Mouse (Mus musculus) kidney, adult 2 months (tissue): ENCODE measurements around the gene Ccl8. TPM values are rescaled to one million over a fixed set of nuclear protein-coding genes. Genes with fewer than 3 reads are reported as not detected.

ENCODE experiments used
- DNase-seq: peaks from one replicate; pipeline ENCODE4 v3.0.0; 2021
- H3K27ac ChIP-seq: fragments of 200-500 bp; 2 replicates; pipeline ENCODE4 v1.5.1; 2012; ENCODE audit warnings: low read depth, low read length, control low read depth, inconsistent platforms; ENCODE audit not compliant: insufficient read depth
- H3K27me3 ChIP-seq: fragments of 200-500 bp; replicated peaks from 2 replicates; pipeline ENCODE4 v1.6.1; 2012; ENCODE audit warnings: mild to moderate bottlenecking, moderate library complexity, low read length, inconsistent platforms; ENCODE audit not compliant: control insufficient read depth, insufficient read depth
- H3K36me3 ChIP-seq: fragments of 200-500 bp; 2 replicates; pipeline ENCODE4 v1.6.1; 2012; ENCODE audit warnings: mild to moderate bottlenecking, moderate library complexity, low read length, inconsistent platforms; ENCODE audit not compliant: control insufficient read depth, insufficient read depth
- H3K4me1 ChIP-seq: fragments of 200-500 bp; 2 replicates; pipeline ENCODE4 v1.6.1; 2011; ENCODE audit warnings: low read length; ENCODE audit not compliant: control insufficient read depth, insufficient read depth
- H3K4me3 ChIP-seq: fragments of 200-500 bp; 2 replicates; pipeline ENCODE4 v1.5.1; 2011; ENCODE audit warnings: mild to moderate bottlenecking, low read depth, low read length, control low read depth; ENCODE audit not compliant: insufficient read depth
- CTCF ChIP-seq: fragments of 200-500 bp; conservative IDR thresholded peaks from 2 replicates; pipeline ENCODE4 v1.5.1; 2011; ENCODE audit warnings: low read depth, mild to moderate bottlenecking, control low read depth, low read length, moderate library complexity, mixed read lengths; ENCODE audit not compliant: insufficient read depth, insufficient read length
- POLR2A ChIP-seq: fragments of 200-500 bp; IDR thresholded peaks from one replicate; pipeline ENCODE4 v1.6.1; 2011; ENCODE audit warnings: low read depth, low read length, control low read depth
- whole genome bisulfite sequencing: fragments of 180-500 bp; shearing (Covaris S2); methylation state at CpG from one replicate; pipeline ENCODE4 v1.1.7; 2018; 5-methylcytosine and 5-hydroxymethylcytosine counted together
- polyA plus RNA-seq: library from polyadenylated mRNA; depleted of rRNA; stranded (reverse); fragments of >200 nt; gene quantifications from 2 replicates; pipeline ENCODE4 v1.2.3, GENCODE M21; 2012

Ccl8 gene
- polyA plus RNA-seq, 1 experiment = 6.7 TPM

GRCm38 (mm10) chr11:82078136-82078730 lies 36.8 kb upstream of the Ccl8 start:
- no peak for DNase-seq
- no peaks in the 10 kb centered on the region for H3K36me3 ChIP-seq
- no peaks in the 10 kb centered on the region for H3K27me3 ChIP-seq
- H3K27ac ChIP-seq = no peak overlapping the region
- TF ChIP-seq POLR2A (no peak), CTCF (no peak)
- no peak overlapping the region for H3K4me3 ChIP-seq
- no peaks in the 10 kb centered on the region for H3K4me1 ChIP-seq

GRCm38 (mm10) chr11:82080865-82081264 lies 34.1 kb upstream of the Ccl8 start:
- no peaks in the 10 kb centered on the region for H3K36me3 ChIP-seq
- no peaks in the 10 kb centered on the region for H3K4me1 ChIP-seq
- H3K4me3 ChIP-seq = no peak overlapping the region
- DNase-seq = no peak
- no peak for TF ChIP-seq CTCF
- no peak for TF ChIP-seq POLR2A
- H3K27ac ChIP-seq = no peak overlapping the region
- no peaks in the 10 kb centered on the region for H3K27me3 ChIP-seq
- 74% methylated on average over 3 of the region's 3 CpGs for WGBS

- no peak for DNase-seq
- TF ChIP-seq POLR2A (no peak), CTCF (no peak)
- WGBS = 92% methylated on average over 3 of the region's 3 CpGs
- Histone ChIP-seq H3K27ac (no peak overlapping the region), H3K27me3 (no peaks in the 10 kb centered on the region), H3K36me3 (no peaks in the 10 kb centered on the region), H3K4me1 (no peaks in the 10 kb centered on the region), H3K4me3 (no peak overlapping the region)
Observed at GRCm38 (mm10) chr11:82084360-82084759, 30.6 kb upstream of the Ccl8 start.

- TF ChIP-seq CTCF (no peak), POLR2A (no peak)
- no peak for DNase-seq
Observed at GRCm38 (mm10) chr11:82099511-82100323, 15.3 kb upstream of the Ccl8 start.

GRCm38 (mm10) chr11:82101087-82101486 lies 13.9 kb upstream of the Ccl8 start:
- no peaks in the 10 kb centered on the region for H3K27me3 ChIP-seq
- no peak overlapping the region for H3K4me3 ChIP-seq
- TF ChIP-seq CTCF (no peak), POLR2A (no peak)
- no peaks in the 10 kb centered on the region for H3K4me1 ChIP-seq
- no peak for DNase-seq
- 69% methylated on average over 4 of the region's 4 CpGs for whole genome bisulfite sequencing
- H3K36me3 ChIP-seq = no peaks in the 10 kb centered on the region
- no peak overlapping the region for H3K27ac ChIP-seq

More at GRCm38 (mm10) chr11:82099511-82100323, 15.3 kb upstream of the Ccl8 start:
- H3K4me1 ChIP-seq = no peaks in the 10 kb centered on the region
- no peak overlapping the region for H3K4me3 ChIP-seq
- H3K27ac ChIP-seq = no peak overlapping the region
- no peaks in the 10 kb centered on the region for H3K36me3 ChIP-seq
- 80% methylated on average over 10 of the region's 10 CpGs for WGBS
- no peaks in the 10 kb centered on the region for H3K27me3 ChIP-seq

- no peak for DNase-seq
- no peak within 1 kb of the TSS for H3K27ac ChIP-seq
- TF ChIP-seq CTCF (no peak), POLR2A (no peak)
- WGBS = 54% methylated on average over 2 of the region's 2 CpGs
- H3K4me1 ChIP-seq = no peaks in the 10 kb centered on the region
- no peak within 1 kb of the TSS for H3K4me3 ChIP-seq
- H3K27me3 ChIP-seq = no peaks in the 10 kb centered on the region
- H3K36me3 ChIP-seq = no peaks in the 10 kb centered on the region
Observed at GRCm38 (mm10) chr11:82101529-82101928, 13.5 kb upstream of the Ccl8 start, which contains the start of gene Ccl12. Gene Ccl12, plus strand, starts transcription at chr11:82101845.

- H3K27ac ChIP-seq = no peak overlapping the region
- no peaks in the 10 kb centered on the region for H3K27me3 ChIP-seq
- H3K4me1 ChIP-seq = no peaks in the 10 kb centered on the region
- H3K36me3 ChIP-seq = no peaks in the 10 kb centered on the region
- DNase-seq = no peak
- TF ChIP-seq CTCF (no peak), POLR2A (no peak)
- no peak overlapping the region for H3K4me3 ChIP-seq
Observed at GRCm38 (mm10) chr11:82109611-82110010, 5.4 kb upstream of the Ccl8 start.
